Mouse (Mus musculus) neural tube, embryonic 12.5 days (tissue): Measurements from ENCODE around the gene Ptprm. TPM values are rescaled to one million over a fixed set of nuclear protein-coding genes. Genes with fewer than 3 reads are reported as not detected.

Experiments
- ATAC-seq: fragments of 200-750 bp; cut with Nextera tagmentation; 2 replicates; pipeline ENCODE4 v1.8.0; 2017; ENCODE audit warnings: low read depth, mild to moderate bottlenecking, moderate TSS enrichment, moderate library complexity; ENCODE audit not compliant: low FRiP score
- H3K27ac ChIP-seq: fragments of 300-500 bp; sonication (generic); 2 replicates; pipeline ENCODE4 v1.5.1; 2016
- H3K27me3 ChIP-seq: fragments of 300-500 bp; sonication (generic); replicated peaks from 2 replicates; pipeline ENCODE4 v1.6.1; 2016; ENCODE audit warnings: mild to moderate bottlenecking
- H3K36me3 ChIP-seq: fragments of 300-500 bp; sonication (generic); 2 replicates; pipeline ENCODE4 v1.6.1; 2016; ENCODE audit warnings: mild to moderate bottlenecking
- H3K4me1 ChIP-seq: fragments of 300-500 bp; sonication (generic); 2 replicates; pipeline ENCODE4 v1.6.1; 2016
- H3K4me2 ChIP-seq: fragments of 300-500 bp; sonication (generic); replicated peaks from 2 replicates; pipeline ENCODE4 v1.6.1; 2016; ENCODE audit warnings: mild to moderate bottlenecking
- H3K4me3 ChIP-seq: fragments of 300-500 bp; sonication (generic); 2 replicates; pipeline ENCODE4 v1.5.1; 2016
- H3K9ac ChIP-seq: fragments of 300-500 bp; sonication (generic); 2 replicates; pipeline ENCODE4 v1.6.1; 2016; ENCODE audit warnings: mild to moderate bottlenecking
- H3K9me3 ChIP-seq: fragments of 300-500 bp; sonication (generic); 2 replicates; pipeline ENCODE4 v1.6.1; 2016; ENCODE audit warnings: mild to moderate bottlenecking
- WGBS: fragments of 180-500 bp; shearing (Covaris S2); methylation state at CpG from one replicate; pipeline ENCODE4 v1.1.7; 2016; 5-methylcytosine and 5-hydroxymethylcytosine counted together
- polyA plus RNA-seq: library from polyadenylated mRNA; unstranded; fragments of >200 nt; fragmentation: Nextera tagmentation; extraction: Ambion mirVana; gene quantifications from 2 replicates; pipeline ENCODE4 v1.2.1, GENCODE M21; 2016

Gene Ptprm
- polyA plus RNA-seq, 1 experiment from 2014 or later = 15.6 TPM

DNA sequence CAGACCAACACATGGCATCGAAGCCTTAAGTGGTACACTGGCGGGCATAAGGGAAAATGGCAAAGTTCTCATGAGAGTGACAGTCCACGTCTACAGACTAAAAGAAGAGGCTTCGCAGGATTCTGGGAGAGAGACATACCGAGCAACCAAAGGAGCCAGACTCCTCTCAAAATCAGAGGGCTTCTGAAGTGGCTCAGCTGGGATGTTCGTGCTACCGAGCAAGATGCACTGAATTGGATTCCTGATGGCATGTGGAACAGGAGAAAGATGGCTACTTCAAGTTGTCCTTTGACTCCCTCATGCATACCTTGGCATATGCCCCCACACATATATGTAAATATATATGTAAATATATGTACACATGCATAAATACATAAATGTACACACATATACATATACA is 115.4 kb downstream of the Ptprm start:
- no peaks in the 10 kb centered on the region for H3K4me1 ChIP-seq
- no peaks in the 10 kb centered on the region for H3K36me3 ChIP-seq
- no peaks in the 10 kb centered on the region for H3K9me3 ChIP-seq
- no peak overlapping the region for H3K9ac ChIP-seq
- H3K27ac ChIP-seq = no peak overlapping the region
- H3K4me2 ChIP-seq = no peak overlapping the region
- WGBS = 93% methylated on average over 7 of the region's 7 CpGs
- ATAC-seq = no peak
- H3K27me3 ChIP-seq = no peaks in the 10 kb centered on the region
- H3K4me3 ChIP-seq = no peak overlapping the region

DNA sequence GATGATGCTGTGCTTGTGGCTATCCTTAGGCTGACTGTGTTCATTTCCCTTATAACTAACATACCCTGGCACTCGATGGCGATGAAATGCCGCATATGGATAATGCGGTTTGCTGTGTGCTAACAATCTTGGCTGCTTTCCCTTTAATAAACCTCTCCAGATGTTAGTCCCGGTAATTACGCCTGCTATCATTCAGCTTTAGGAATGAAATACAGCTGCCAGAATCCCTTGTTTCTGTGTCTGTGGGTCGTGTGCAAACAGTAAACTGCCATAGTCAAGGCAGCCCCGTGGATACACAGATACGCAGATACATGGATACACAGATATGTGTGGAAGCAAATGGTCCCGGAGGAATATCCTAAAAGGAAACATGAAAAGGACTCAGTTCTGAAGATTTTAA is 116.8 kb downstream of the Ptprm start:
- H3K27me3 ChIP-seq = no peaks in the 10 kb centered on the region
- no peak for ATAC-seq
- H3K27ac ChIP-seq = no peak overlapping the region

GRCm38 (mm10) chr17:67233063-67233462 is 121.2 kb downstream of the Ptprm start:
- Histone ChIP-seq H3K9me3 (no peaks in the 10 kb centered on the region), H3K4me2 (no peak overlapping the region), H3K27me3 (no peaks in the 10 kb centered on the region), H3K36me3 (no peaks in the 10 kb centered on the region), H3K4me3 (no peak overlapping the region), H3K27ac (no peak overlapping the region), H3K9ac (no peak overlapping the region), H3K4me1 (no peaks in the 10 kb centered on the region)
- WGBS = 87% methylated on average over 9 of the region's 9 CpGs
- ATAC-seq = no peak

More for the DNA sequence above, 116.8 kb downstream of the Ptprm start:
- Histone ChIP-seq H3K9ac (no peak overlapping the region), H3K9me3 (no peaks in the 10 kb centered on the region), H3K4me3 (no peak overlapping the region), H3K36me3 (no peaks in the 10 kb centered on the region), H3K4me2 (no peak overlapping the region), H3K4me1 (no peaks in the 10 kb centered on the region)
- 87% methylated on average over 10 of the region's 10 CpGs for WGBS

DNA sequence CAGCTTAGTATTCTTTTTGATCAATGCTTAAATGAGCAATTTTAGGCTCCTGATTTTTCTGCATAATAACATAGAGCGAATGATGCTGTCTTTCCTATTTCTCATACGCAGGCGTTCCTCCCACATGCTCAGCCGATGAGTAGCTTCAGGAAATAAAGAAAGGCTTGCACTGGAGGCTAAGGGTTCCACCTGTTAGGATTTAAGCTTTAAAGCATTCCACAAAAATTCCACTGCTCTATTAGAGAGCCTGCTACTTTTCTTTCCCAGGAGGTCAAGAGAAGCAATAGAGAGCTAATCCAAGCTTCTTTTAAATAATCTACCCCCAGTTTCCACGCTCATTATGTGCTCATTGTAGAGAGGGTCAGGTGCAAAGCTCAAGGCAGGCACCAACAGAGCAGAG is 127.3 kb downstream of the Ptprm start:
- Histone ChIP-seq H3K4me3 (no peak overlapping the region), H3K4me2 (no peak overlapping the region), H3K9me3 (no peaks in the 10 kb centered on the region), H3K27me3 (no peaks in the 10 kb centered on the region), H3K9ac (no peak overlapping the region), H3K4me1 (no peaks in the 10 kb centered on the region), H3K36me3 (no peaks in the 10 kb centered on the region), H3K27ac (no peak overlapping the region)
- no peak for ATAC-seq
- 75% methylated on average over 5 of the region's 5 CpGs for WGBS

DNA sequence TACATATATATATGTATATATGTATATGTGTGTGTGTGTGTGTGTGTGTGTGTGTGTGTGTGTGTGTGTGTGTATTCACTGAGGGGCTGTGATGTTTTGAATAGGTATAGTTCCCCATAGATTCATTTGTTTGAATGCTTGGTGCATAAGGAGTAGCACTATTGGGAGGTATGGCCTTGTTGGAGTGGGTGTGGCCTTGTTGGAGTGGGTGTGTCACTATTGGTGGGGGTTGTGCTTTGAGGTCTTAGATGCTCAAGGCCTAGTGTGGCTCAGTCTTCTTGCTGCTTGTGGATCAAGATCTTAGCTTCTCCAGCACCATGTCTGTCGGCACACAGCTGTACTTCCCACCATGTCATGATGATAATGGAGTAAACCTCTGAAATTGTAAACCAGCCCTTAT is 138.9 kb downstream of the Ptprm start:
- Histone ChIP-seq H3K9me3 (no peaks in the 10 kb centered on the region), H3K27ac (no peak overlapping the region), H3K4me3 (no peak overlapping the region), H3K36me3 (no peaks in the 10 kb centered on the region), H3K4me1 (peaks cover 6% of the 10 kb centered on the region; the same call in 1 of the 2 replicates), H3K4me2 (no peak overlapping the region), H3K27me3 (no peaks in the 10 kb centered on the region), H3K9ac (no peak overlapping the region)
- no peak for ATAC-seq
- 94% methylated on average over 1 of the region's 1 CpGs for WGBS

- WGBS = 20% methylated on average over 3 of the region's 3 CpGs
- no peak for ATAC-seq
- no peak overlapping the region for H3K27ac ChIP-seq
These were observed 140.5 kb downstream of the Ptprm start for GRCm38 (mm10) chr17:67213711-67214110.

GRCm38 (mm10) chr17:67209676-67210344 is 144.4 kb downstream of the Ptprm start:
- H3K27me3 ChIP-seq = no peaks in the 10 kb centered on the region
- H3K4me1 ChIP-seq = peaks cover 6% of the 10 kb centered on the region; the same call in 1 of the 2 replicates
- H3K36me3 ChIP-seq = no peaks in the 10 kb centered on the region
- no peak for ATAC-seq
- H3K9me3 ChIP-seq = no peaks in the 10 kb centered on the region
- no peak overlapping the region for H3K4me2 ChIP-seq
- no peak overlapping the region for H3K9ac ChIP-seq
- WGBS = 76% methylated on average over 8 of the region's 8 CpGs
- no peak overlapping the region for H3K27ac ChIP-seq
- H3K4me3 ChIP-seq = no peak overlapping the region

More at GRCm38 (mm10) chr17:67213711-67214110, 140.5 kb downstream of the Ptprm start:
- Histone ChIP-seq H3K4me1 (peaks cover 6% of the 10 kb centered on the region; the same call in 1 of the 2 replicates), H3K36me3 (no peaks in the 10 kb centered on the region), H3K9ac (no peak overlapping the region), H3K4me3 (no peak overlapping the region), H3K27me3 (no peaks in the 10 kb centered on the region), H3K4me2 (no peak overlapping the region), H3K9me3 (no peaks in the 10 kb centered on the region)

GRCm38 (mm10) chr17:67208600-67208999 is 145.7 kb downstream of the Ptprm start:
- WGBS = 81% methylated on average over 5 of the region's 5 CpGs
- Histone ChIP-seq H3K4me1 (no peaks in the 10 kb centered on the region), H3K4me2 (no peak overlapping the region), H3K9ac (no peak overlapping the region), H3K9me3 (no peaks in the 10 kb centered on the region), H3K27ac (no peak overlapping the region), H3K4me3 (no peak overlapping the region), H3K36me3 (no peaks in the 10 kb centered on the region), H3K27me3 (no peaks in the 10 kb centered on the region)
- no peak for ATAC-seq

DNA sequence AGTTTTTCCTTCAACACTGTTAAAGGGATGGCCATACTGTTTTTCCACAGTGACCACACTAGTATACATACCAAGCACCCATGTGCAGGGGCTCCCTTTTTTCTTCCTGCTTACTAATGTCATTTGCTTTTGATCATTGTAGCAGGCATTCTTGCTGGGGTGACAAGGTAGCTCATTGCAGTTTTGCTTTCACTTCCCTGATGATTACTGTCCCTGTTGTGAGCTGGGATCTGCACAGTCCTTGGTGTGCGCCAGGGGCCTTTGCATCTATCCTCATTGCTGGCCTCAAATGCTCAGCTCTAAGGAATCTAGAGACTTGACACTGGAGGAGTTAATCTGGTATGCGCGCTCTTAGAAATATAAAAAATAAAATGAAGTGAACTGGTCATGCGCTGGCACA is 147.3 kb downstream of the Ptprm start:
- Histone ChIP-seq H3K4me3 (no peak overlapping the region), H3K4me2 (no peak overlapping the region), H3K36me3 (no peaks in the 10 kb centered on the region), H3K27me3 (no peaks in the 10 kb centered on the region), H3K9me3 (no peaks in the 10 kb centered on the region), H3K4me1 (no peaks in the 10 kb centered on the region), H3K27ac (no peak overlapping the region), H3K9ac (no peak overlapping the region)
- 97% methylated on average over 4 of the region's 4 CpGs for WGBS
- ATAC-seq = no peak

GRCm38 (mm10) chr17:67201151-67201550 is 153.1 kb downstream of the Ptprm start:
- H3K9ac ChIP-seq = no peak overlapping the region
- no peaks in the 10 kb centered on the region for H3K9me3 ChIP-seq
- no peaks in the 10 kb centered on the region for H3K4me1 ChIP-seq
- no peak for ATAC-seq
- H3K4me2 ChIP-seq = no peak overlapping the region
- H3K4me3 ChIP-seq = no peak overlapping the region
- no peak overlapping the region for H3K27ac ChIP-seq
- H3K27me3 ChIP-seq = no peaks in the 10 kb centered on the region
- no peaks in the 10 kb centered on the region for H3K36me3 ChIP-seq
- 52% methylated on average over 7 of the region's 7 CpGs for WGBS

DNA sequence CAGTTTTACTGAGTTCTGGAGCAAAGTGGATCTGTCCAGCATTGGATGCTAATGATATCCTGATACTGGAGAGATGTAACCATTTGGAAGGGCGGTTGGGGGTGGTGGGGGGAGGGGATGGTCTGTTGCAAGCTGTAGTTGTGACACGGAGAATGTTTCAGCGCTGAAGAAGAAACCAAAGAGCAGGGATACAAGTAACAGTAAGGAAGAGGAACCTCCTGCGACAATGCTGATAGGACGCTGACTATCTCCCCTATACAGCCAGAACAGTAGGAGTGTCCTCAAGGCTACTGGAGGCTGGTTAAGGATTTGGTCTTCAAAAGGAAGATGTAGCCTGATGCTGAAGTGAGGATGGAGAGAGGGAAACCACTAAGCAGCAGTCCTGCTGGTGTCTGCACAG is 160.5 kb downstream of the Ptprm start:
- Histone ChIP-seq H3K4me3 (no peak overlapping the region), H3K4me1 (no peaks in the 10 kb centered on the region), H3K27ac (no peak overlapping the region), H3K9me3 (no peaks in the 10 kb centered on the region), H3K27me3 (no peaks in the 10 kb centered on the region), H3K9ac (no peak overlapping the region), H3K36me3 (no peaks in the 10 kb centered on the region), H3K4me2 (no peak overlapping the region)
- WGBS = 73% methylated on average over 5 of the region's 5 CpGs
- ATAC-seq = no peak

GRCm38 (mm10) chr17:67188514-67188913 is 165.7 kb downstream of the Ptprm start:
- WGBS = 94% methylated on average over 2 of the region's 2 CpGs
- Histone ChIP-seq H3K27me3 (no peaks in the 10 kb centered on the region), H3K27ac (no peak overlapping the region)

DNA sequence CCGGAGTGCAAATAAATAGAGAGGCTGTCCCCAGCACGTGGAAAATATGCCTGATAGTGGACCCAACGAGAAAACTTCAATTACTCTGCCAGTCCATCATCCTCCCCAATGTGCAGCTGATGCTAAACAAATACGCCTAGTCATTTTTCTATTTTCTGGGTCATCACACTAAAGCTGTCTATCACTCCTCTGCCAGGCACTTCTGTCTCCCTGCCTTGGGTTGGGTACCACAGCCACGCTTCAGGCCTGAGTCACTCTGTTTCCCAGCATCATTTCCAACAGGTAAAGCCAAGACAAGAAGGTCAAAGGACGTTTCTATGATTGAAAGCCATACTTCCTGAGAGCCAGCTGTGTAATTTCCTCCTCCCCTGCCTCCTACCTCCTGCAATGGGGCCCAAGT is 167.4 kb downstream of the Ptprm start:
- Histone ChIP-seq H3K27me3 (no peaks in the 10 kb centered on the region), H3K4me2 (no peak overlapping the region), H3K9ac (no peak overlapping the region), H3K27ac (no peak overlapping the region), H3K4me1 (no peaks in the 10 kb centered on the region), H3K9me3 (no peaks in the 10 kb centered on the region), H3K4me3 (no peak overlapping the region), H3K36me3 (no peaks in the 10 kb centered on the region)
- 73% methylated on average over 6 of the region's 6 CpGs for WGBS
- no peak for ATAC-seq

More at GRCm38 (mm10) chr17:67188514-67188913, 165.7 kb downstream of the Ptprm start:
- no peak overlapping the region for H3K4me2 ChIP-seq
- H3K36me3 ChIP-seq = no peaks in the 10 kb centered on the region
- no peaks in the 10 kb centered on the region for H3K4me1 ChIP-seq
- H3K9ac ChIP-seq = no peak overlapping the region
- no peak for ATAC-seq
- no peaks in the 10 kb centered on the region for H3K9me3 ChIP-seq
- H3K4me3 ChIP-seq = no peak overlapping the region
